Comparison of ENCODE assay signal across 41 mouse cellular contexts in the genomic region with DNA sequence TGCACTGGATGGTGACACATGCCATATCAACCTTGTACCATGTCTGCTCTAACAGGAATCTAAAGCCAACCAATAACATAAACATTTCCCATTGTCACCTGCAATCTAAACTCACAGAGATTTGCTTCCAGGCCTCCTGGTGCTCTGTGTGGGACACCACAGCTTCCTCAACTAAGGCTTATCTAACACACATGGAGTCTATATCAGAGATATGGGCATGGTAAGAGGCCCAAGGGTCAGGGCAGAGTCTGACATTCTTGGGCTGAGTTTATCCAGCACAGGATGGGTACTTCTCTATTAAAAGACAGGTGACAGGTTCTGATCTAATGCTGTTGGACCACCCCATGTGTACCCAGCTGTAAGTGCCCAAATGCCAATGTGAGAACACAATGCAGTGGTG. TPM values are rescaled to one million over a fixed set of nuclear protein-coding genes. Genes with fewer than 3 reads are reported as not detected.
"Had no signal": no experiment of that assay in that cellular context is flagged by ENCODE, and none has a peak within 500 bp of the region (broad histone marks: within the 10 kb centered on the region; RNA-seq: fewer than 3 reads in every experiment).

No protein-coding gene starts in this region.

- H3K4me1 ChIP-seq: heart, embryonic 10.5 days; heart, embryonic 12.5 days; heart, embryonic 13.5 days; heart, embryonic 15.5 days; hindbrain, embryonic 10.5 days; hindbrain, embryonic 12.5 days; hindbrain, embryonic 13.5 days; hindbrain, embryonic 15.5 days; kidney, embryonic 15.5 days had no signal

- H3K9ac ChIP-seq: heart, embryonic 12.5 days; heart, embryonic 13.5 days; heart, embryonic 15.5 days; hindbrain, embryonic 12.5 days; hindbrain, embryonic 13.5 days; hindbrain, embryonic 15.5 days; kidney, embryonic 15.5 days had no signal

- DNase-seq: heart, adult 2 months; heart, postnatal 10 days; heart, postnatal 14 days; heart, postnatal 36 days; heart, postnatal 4 days; kidney, adult 11 months; kidney, adult 18-20 months; kidney, adult 2 months; kidney, adult 8-10 months; kidney, adult 9 months; kidney, postnatal 10 days; kidney, postnatal 14 days; kidney, postnatal 25 days; kidney, postnatal 36 days; kidney, postnatal 4 days; layer of hippocampus, adult 9-11 months; layer of hippocampus, postnatal 36 days had no signal

- H3K27me3 ChIP-seq: heart, embryonic 12.5 days; heart, embryonic 13.5 days; heart, embryonic 15.5 days; hindbrain, embryonic 12.5 days; hindbrain, embryonic 13.5 days; hindbrain, embryonic 15.5 days; kidney, embryonic 15.5 days had no signal

- H3K9me3 ChIP-seq: heart, embryonic 10.5 days; heart, embryonic 15.5 days; hindbrain, embryonic 15.5 days; kidney, embryonic 15.5 days had no signal

- H3K27ac ChIP-seq: heart, adult 2 months; heart, embryonic 10.5 days; heart, embryonic 13.5 days; heart, embryonic 15.5 days; hindbrain, embryonic 10.5 days; hindbrain, embryonic 12.5 days; hindbrain, embryonic 13.5 days; hindbrain, embryonic 15.5 days; hindbrain, postnatal 0 days; kidney, embryonic 15.5 days; kidney, postnatal 0 days; layer of hippocampus, adult 2 months; left cerebral cortex, adult 2 months had no signal

- H3K4me2 ChIP-seq: heart, embryonic 11.5 days; heart, embryonic 12.5 days; heart, embryonic 13.5 days; heart, embryonic 15.5 days; hindbrain, embryonic 12.5 days; hindbrain, embryonic 13.5 days; hindbrain, embryonic 15.5 days; kidney, embryonic 15.5 days had no signal

- H3K4me3 ChIP-seq: heart, adult 2 months; heart, embryonic 10.5 days; heart, embryonic 12.5 days; heart, embryonic 13.5 days; heart, embryonic 15.5 days; hindbrain, embryonic 10.5 days; hindbrain, embryonic 12.5 days; hindbrain, embryonic 13.5 days; hindbrain, embryonic 15.5 days; kidney, embryonic 15.5 days; layer of hippocampus, adult 2 months; left cerebral cortex, adult 2 months had no signal

- ATAC-seq: hindbrain, embryonic 16.5 days; hindbrain, postnatal 0 days; inflammation-experienced regulatory T-cells, adult 6 months had no signal

- H3K36me3 ChIP-seq: heart, embryonic 10.5 days; heart, embryonic 12.5 days; heart, embryonic 13.5 days; heart, embryonic 15.5 days; hindbrain, embryonic 10.5 days; hindbrain, embryonic 12.5 days; hindbrain, embryonic 13.5 days; hindbrain, embryonic 15.5 days; kidney, embryonic 15.5 days had no signal

RNA-seq across cellular contexts. Expression of gene Psg27, which starts 7.3 kb away (rescaled TPM):
- polyA plus RNA-seq: heart, adult 2 months; heart, embryonic 10.5 days; heart, embryonic 11.5 days; heart, embryonic 12.5 days; heart, embryonic 13.5 days; heart, embryonic 14.5 days; heart, embryonic 15.5 days; heart, embryonic 16.5 days; heart, postnatal 0 days; hindbrain, embryonic 10.5 days; hindbrain, embryonic 11.5 days; hindbrain, embryonic 12.5 days; hindbrain, embryonic 13.5 days; hindbrain, embryonic 15.5 days; hindbrain, embryonic 16.5 days; hindbrain, postnatal 0 days; inflammation-experienced regulatory T-cells, adult 6 months; intestine, embryonic 14.5 days; kidney, adult 2 months; kidney, embryonic 14.5 days; kidney, embryonic 15.5 days; kidney, embryonic 16.5 days; kidney, postnatal 0 days; large intestine, adult 2 months had no signal

RNA-seq across cellular contexts. Expression of gene Psg25, which starts 27.8 kb away (rescaled TPM):
- polyA plus RNA-seq: heart, adult 2 months; heart, embryonic 10.5 days; heart, embryonic 12.5 days; heart, embryonic 14.5 days; heart, embryonic 16.5 days; heart, postnatal 0 days; hindbrain, embryonic 10.5 days; hindbrain, embryonic 11.5 days; hindbrain, embryonic 12.5 days; hindbrain, embryonic 13.5 days; hindbrain, embryonic 15.5 days; hindbrain, embryonic 16.5 days; hindbrain, postnatal 0 days; inflammation-experienced regulatory T-cells, adult 6 months; kidney, adult 2 months; kidney, embryonic 14.5 days; kidney, embryonic 15.5 days; kidney, embryonic 16.5 days; kidney, postnatal 0 days; large intestine, adult 2 months had no signal

RNA-seq across cellular contexts. Expression of gene Psg23, which starts 56.5 kb away (rescaled TPM):
- polyA plus RNA-seq: heart, adult 2 months; heart, embryonic 10.5 days; heart, embryonic 11.5 days; heart, embryonic 12.5 days; heart, embryonic 13.5 days; heart, embryonic 14.5 days; heart, embryonic 15.5 days; heart, embryonic 16.5 days; heart, postnatal 0 days; hindbrain, embryonic 10.5 days; hindbrain, embryonic 11.5 days; hindbrain, embryonic 12.5 days; hindbrain, embryonic 13.5 days; hindbrain, embryonic 15.5 days; hindbrain, embryonic 16.5 days; hindbrain, postnatal 0 days; inflammation-experienced regulatory T-cells, adult 6 months; intestine, embryonic 14.5 days; kidney, adult 2 months; kidney, embryonic 14.5 days; kidney, embryonic 15.5 days; kidney, embryonic 16.5 days; kidney, postnatal 0 days had no signal
